Mouse (Mus musculus): Measurements from ENCODE around the gene Cklf. TPM values are rescaled to one million over a fixed set of nuclear protein-coding genes. Genes with fewer than 3 reads are reported as not detected.

The Cklf gene
- polyA plus RNA-seq (2014; fragmentation: Nextera tagmentation; extraction: Ambion mirVana) = 27.9 and 30.8 TPM in 2 replicates

- 0 out of 2 replicates have a peak, but pooled peaks cover 5% of the 10 kb centered on the region for H3K36me3 ChIP-seq (ENCODE audit: control insufficient read depth, insufficient read depth, low read length)
- H3K4me2 ChIP-seq (ENCODE audit: low read length) = peak within 1 kb of the TSS; percentile 91
- peak; percentile 84 for ATAC-seq (ENCODE audit: insufficient number of reproducible peaks, insufficient read depth, low FRiP score, low read depth)
- H3K4me1 ChIP-seq (ENCODE audit: control insufficient read depth in 2 of 2, insufficient read depth in 2 of 2, low read length in 2 of 2) = peaks cover 10 to 20% of the 10 kb centered on the region in 2 experiments
- H3K4me3 ChIP-seq (ENCODE audit: control insufficient read depth in 1 of 2, insufficient read depth in 1 of 2, low read depth in 1 of 2, low read length in 2 of 2) = peak within 1 kb of the TSS; percentile 68 to 74
- H3K9ac ChIP-seq (ENCODE audit: low read length) = peak within 1 kb of the TSS; percentile 78
- WGBS = 3% methylated on average over 41 of the region's 41 CpGs
- no peaks in the 10 kb centered on the region for H3K27me3 ChIP-seq (ENCODE audit: control insufficient read depth, insufficient read depth, low read length)
- no peaks in the 10 kb centered on the region for H3K9me3 ChIP-seq (ENCODE audit: control insufficient read depth, low read length)
- peak within 1 kb of the TSS; percentile 42 to 72 for H3K27ac ChIP-seq (replicated peaks in 1 of 2; ENCODE audit: control insufficient read depth in 1 of 2, insufficient read depth in 1 of 2, low read depth in 2 of 2, low read length in 2 of 2)
Measured at GRCm38 (mm10) chr8:104250439-104251367, at the start of gene Cklf. Cklf (plus strand) TSS chr8:104250861.

DNA sequence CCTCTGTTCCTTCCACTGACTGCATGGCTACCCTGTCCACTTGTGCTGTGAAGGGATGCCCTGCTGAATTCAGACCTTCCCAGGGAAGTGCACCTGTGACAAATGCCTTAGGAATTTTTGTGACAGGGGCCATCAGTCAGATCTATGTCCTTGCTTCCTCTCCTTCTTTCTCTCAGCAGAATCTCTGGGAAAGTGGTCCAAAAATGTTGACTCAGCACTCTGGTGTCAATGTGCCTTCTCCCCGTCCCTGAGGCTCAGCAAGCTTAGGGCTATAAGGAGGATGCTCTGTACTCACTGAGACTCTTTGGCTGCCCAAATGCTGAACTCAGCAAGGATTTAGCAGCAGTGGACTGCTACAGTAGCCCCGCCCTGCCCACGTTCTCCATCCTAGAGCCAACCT lies 49.0 kb upstream of the Cklf start:
- Histone ChIP-seq H3K9ac (ENCODE audit: low read length) (no peak overlapping the region), H3K36me3 (ENCODE audit: control insufficient read depth, insufficient read depth, low read length) (no peaks in the 10 kb centered on the region), H3K4me1 (ENCODE audit: control insufficient read depth in 2 of 2, insufficient read depth in 2 of 2, low read length in 2 of 2) (no peaks in the 10 kb centered on the region), H3K9me3 (ENCODE audit: control insufficient read depth, low read length) (no peaks in the 10 kb centered on the region), H3K27me3 (ENCODE audit: control insufficient read depth, insufficient read depth, low read length) (no peaks in the 10 kb centered on the region), H3K4me2 (ENCODE audit: low read length) (no peak overlapping the region), H3K27ac (replicated peaks in 1 of 2; ENCODE audit: control insufficient read depth in 1 of 2, insufficient read depth in 1 of 2, low read depth in 2 of 2, low read length in 2 of 2) (no peak overlapping the region), H3K4me3 (ENCODE audit: control insufficient read depth in 1 of 2, insufficient read depth in 1 of 2, low read depth in 1 of 2, low read length in 2 of 2) (no peak overlapping the region)
- 79% methylated on average over 3 of the region's 3 CpGs for WGBS
- ATAC-seq (ENCODE audit: insufficient number of reproducible peaks, insufficient read depth, low FRiP score, low read depth) = no peak

DNA sequence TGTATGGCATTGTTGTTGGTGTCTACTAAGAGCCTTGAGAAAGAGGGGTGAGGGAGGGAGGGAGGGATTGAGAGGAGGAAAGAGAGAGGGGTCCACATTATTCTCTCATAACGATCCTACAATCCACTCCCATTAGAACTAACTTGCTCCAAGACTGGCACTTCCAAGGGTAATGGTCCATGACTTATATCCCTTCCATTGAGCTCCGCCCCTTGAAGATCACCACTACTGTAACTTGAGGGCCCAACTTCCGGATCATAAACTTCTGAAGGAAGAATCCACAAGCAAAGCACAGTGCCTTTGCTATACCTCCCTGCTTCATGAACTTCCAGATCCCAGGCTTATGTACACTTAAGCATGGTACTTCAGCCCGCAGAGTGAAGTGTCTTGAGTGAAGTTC lies 48.3 kb upstream of the Cklf start:
- Histone ChIP-seq H3K4me3 (ENCODE audit: control insufficient read depth in 1 of 2, insufficient read depth in 1 of 2, low read depth in 1 of 2, low read length in 2 of 2) (no peak overlapping the region), H3K36me3 (ENCODE audit: control insufficient read depth, insufficient read depth, low read length) (no peaks in the 10 kb centered on the region), H3K27ac (replicated peaks in 1 of 2; ENCODE audit: control insufficient read depth in 1 of 2, insufficient read depth in 1 of 2, low read depth in 2 of 2, low read length in 2 of 2) (no peak overlapping the region), H3K27me3 (ENCODE audit: control insufficient read depth, insufficient read depth, low read length) (no peaks in the 10 kb centered on the region), H3K9me3 (ENCODE audit: control insufficient read depth, low read length) (no peaks in the 10 kb centered on the region), H3K4me1 (ENCODE audit: control insufficient read depth in 2 of 2, insufficient read depth in 2 of 2, low read length in 2 of 2) (no peaks in the 10 kb centered on the region), H3K9ac (ENCODE audit: low read length) (no peak overlapping the region), H3K4me2 (ENCODE audit: low read length) (no peak overlapping the region)
- no peak for ATAC-seq (ENCODE audit: insufficient number of reproducible peaks, insufficient read depth, low FRiP score, low read depth)
- WGBS = 81% methylated on average over 4 of the region's 4 CpGs

DNA sequence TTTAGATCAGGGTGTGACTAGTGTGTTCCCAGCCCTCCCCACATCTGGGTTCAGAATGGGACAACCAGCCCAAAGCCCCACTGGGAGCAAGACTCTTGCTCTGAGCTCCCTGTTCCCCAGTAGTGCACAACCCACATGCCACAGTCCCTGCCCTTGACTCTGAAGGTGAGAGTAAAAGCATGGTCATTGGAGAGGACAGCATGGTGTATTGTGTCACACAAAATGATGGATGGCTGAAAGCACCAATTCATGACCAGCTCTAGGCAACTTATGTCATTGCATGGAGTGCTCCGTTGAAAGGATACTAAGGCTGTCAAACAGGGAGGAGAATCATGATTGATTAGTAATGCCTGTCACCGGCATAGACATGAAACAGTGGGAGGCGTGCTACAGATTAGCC lies 45.4 kb upstream of the Cklf start:
- Histone ChIP-seq H3K9me3 (ENCODE audit: control insufficient read depth, low read length) (no peaks in the 10 kb centered on the region), H3K27ac (replicated peaks in 1 of 2; ENCODE audit: control insufficient read depth in 1 of 2, insufficient read depth in 1 of 2, low read depth in 2 of 2, low read length in 2 of 2) (no peak overlapping the region), H3K4me1 (ENCODE audit: control insufficient read depth in 2 of 2, insufficient read depth in 2 of 2, low read length in 2 of 2) (no peaks in the 10 kb centered on the region), H3K36me3 (ENCODE audit: control insufficient read depth, insufficient read depth, low read length) (no peaks in the 10 kb centered on the region), H3K27me3 (ENCODE audit: control insufficient read depth, insufficient read depth, low read length) (no peaks in the 10 kb centered on the region), H3K4me2 (ENCODE audit: low read length) (no peak overlapping the region), H3K9ac (ENCODE audit: low read length) (no peak overlapping the region), H3K4me3 (ENCODE audit: control insufficient read depth in 1 of 2, insufficient read depth in 1 of 2, low read depth in 1 of 2, low read length in 2 of 2) (no peak overlapping the region)
- 63% methylated on average over 3 of the region's 3 CpGs for WGBS
- ATAC-seq (ENCODE audit: insufficient number of reproducible peaks, insufficient read depth, low FRiP score, low read depth) = no peak

- ATAC-seq (ENCODE audit: insufficient number of reproducible peaks, insufficient read depth, low FRiP score, low read depth) = no peak
- Histone ChIP-seq H3K4me3 (ENCODE audit: control insufficient read depth in 1 of 2, insufficient read depth in 1 of 2, low read depth in 1 of 2, low read length in 2 of 2) (no peak overlapping the region), H3K27ac (replicated peaks in 1 of 2; ENCODE audit: control insufficient read depth in 1 of 2, insufficient read depth in 1 of 2, low read depth in 2 of 2, low read length in 2 of 2) (no peak overlapping the region), H3K4me1 (ENCODE audit: control insufficient read depth in 2 of 2, insufficient read depth in 2 of 2, low read length in 2 of 2) (no peaks in the 10 kb centered on the region), H3K9ac (ENCODE audit: low read length) (no peak overlapping the region), H3K4me2 (ENCODE audit: low read length) (no peak overlapping the region), H3K27me3 (ENCODE audit: control insufficient read depth, insufficient read depth, low read length) (peaks cover 9% of the 10 kb centered on the region; the same call in 1 of the 2 replicates), H3K36me3 (ENCODE audit: control insufficient read depth, insufficient read depth, low read length) (no peaks in the 10 kb centered on the region), H3K9me3 (ENCODE audit: control insufficient read depth, low read length) (no peaks in the 10 kb centered on the region)
- WGBS = 78% methylated on average over 5 of the region's 5 CpGs
Measured at GRCm38 (mm10) chr8:104217601-104218000, 33.1 kb upstream of the Cklf start.

DNA sequence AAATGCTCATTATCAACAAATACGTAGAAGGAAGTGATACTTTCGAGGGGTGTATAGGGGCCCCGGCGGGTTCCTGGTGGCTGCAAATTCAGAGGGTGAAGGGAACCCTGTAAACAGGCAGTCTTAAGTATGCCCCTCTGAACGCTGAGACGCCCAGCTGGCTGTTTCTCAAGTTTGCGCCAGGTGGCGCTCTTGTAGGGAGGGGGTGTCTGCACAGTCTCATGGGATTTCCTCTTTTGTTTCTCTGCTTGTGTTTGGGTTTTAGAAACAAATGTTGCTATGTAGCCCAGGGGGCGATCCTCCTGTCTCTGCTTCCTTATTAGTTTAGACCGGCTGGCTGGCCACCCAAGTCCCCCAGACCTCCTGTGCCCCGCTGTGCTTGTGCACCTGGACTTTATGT lies 31.6 kb upstream of the Cklf start:
- peaks cover 5% of the 10 kb centered on the region; the same call in 1 of the 2 replicates for H3K9me3 ChIP-seq (ENCODE audit: control insufficient read depth, low read length)
- no peak overlapping the region for H3K9ac ChIP-seq (ENCODE audit: low read length)
- H3K4me1 ChIP-seq (ENCODE audit: control insufficient read depth in 2 of 2, insufficient read depth in 2 of 2, low read length in 2 of 2) = no peaks in the 10 kb centered on the region
- no peak overlapping the region; a peak in 1 of 4 replicates for H3K4me3 ChIP-seq (ENCODE audit: control insufficient read depth in 1 of 2, insufficient read depth in 1 of 2, low read depth in 1 of 2, low read length in 2 of 2)
- H3K36me3 ChIP-seq (ENCODE audit: control insufficient read depth, insufficient read depth, low read length) = no peaks in the 10 kb centered on the region
- H3K4me2 ChIP-seq (ENCODE audit: low read length) = peak overlapping the region; percentile 34
- 22% methylated on average over 11 of the region's 11 CpGs for WGBS
- H3K27me3 ChIP-seq (ENCODE audit: control insufficient read depth, insufficient read depth, low read length) = peaks cover 8% of the 10 kb centered on the region; the same call in 1 of the 2 replicates
- no peak for ATAC-seq (ENCODE audit: insufficient number of reproducible peaks, insufficient read depth, low FRiP score, low read depth)
- no peak overlapping the region for H3K27ac ChIP-seq (replicated peaks in 1 of 2; ENCODE audit: control insufficient read depth in 1 of 2, insufficient read depth in 1 of 2, low read depth in 2 of 2, low read length in 2 of 2)

DNA sequence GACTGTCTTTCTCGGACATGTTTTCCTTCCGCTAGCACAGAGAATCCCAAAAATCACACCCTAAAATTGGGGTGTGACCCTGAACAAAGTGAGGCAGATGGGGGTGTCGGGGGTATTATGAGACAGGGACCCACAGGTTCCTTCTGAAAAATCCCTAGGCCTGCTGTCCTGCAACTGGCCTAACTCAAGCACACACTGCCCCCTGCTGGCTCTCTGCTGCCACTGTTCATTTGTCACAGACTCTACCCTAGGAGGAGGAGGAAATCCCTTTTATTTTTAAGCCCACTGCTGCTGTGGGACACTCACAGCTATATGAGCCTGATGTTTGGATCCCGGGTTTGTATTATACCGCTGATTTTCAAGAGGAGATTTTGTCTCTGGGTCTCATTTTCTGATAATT lies 30.9 kb upstream of the Cklf start:
- Histone ChIP-seq H3K4me2 (ENCODE audit: low read length) (no peak overlapping the region), H3K4me1 (ENCODE audit: control insufficient read depth in 2 of 2, insufficient read depth in 2 of 2, low read length in 2 of 2) (no peaks in the 10 kb centered on the region), H3K4me3 (ENCODE audit: control insufficient read depth in 1 of 2, insufficient read depth in 1 of 2, low read depth in 1 of 2, low read length in 2 of 2) (no peak overlapping the region), H3K36me3 (ENCODE audit: control insufficient read depth, insufficient read depth, low read length) (no peaks in the 10 kb centered on the region), H3K9me3 (ENCODE audit: control insufficient read depth, low read length) (peaks cover 6% of the 10 kb centered on the region; the same call in 1 of the 2 replicates), H3K27ac (replicated peaks in 1 of 2; ENCODE audit: control insufficient read depth in 1 of 2, insufficient read depth in 1 of 2, low read depth in 2 of 2, low read length in 2 of 2) (no peak overlapping the region), H3K9ac (ENCODE audit: low read length) (no peak overlapping the region), H3K27me3 (ENCODE audit: control insufficient read depth, insufficient read depth, low read length) (peaks cover 4% of the 10 kb centered on the region; the same call in 1 of the 2 replicates)
- WGBS = 41% methylated on average over 5 of the region's 5 CpGs
- no peak for ATAC-seq (ENCODE audit: insufficient number of reproducible peaks, insufficient read depth, low FRiP score, low read depth)
